ENCODE assay signal across 13 mouse cellular contexts in the genomic region with DNA sequence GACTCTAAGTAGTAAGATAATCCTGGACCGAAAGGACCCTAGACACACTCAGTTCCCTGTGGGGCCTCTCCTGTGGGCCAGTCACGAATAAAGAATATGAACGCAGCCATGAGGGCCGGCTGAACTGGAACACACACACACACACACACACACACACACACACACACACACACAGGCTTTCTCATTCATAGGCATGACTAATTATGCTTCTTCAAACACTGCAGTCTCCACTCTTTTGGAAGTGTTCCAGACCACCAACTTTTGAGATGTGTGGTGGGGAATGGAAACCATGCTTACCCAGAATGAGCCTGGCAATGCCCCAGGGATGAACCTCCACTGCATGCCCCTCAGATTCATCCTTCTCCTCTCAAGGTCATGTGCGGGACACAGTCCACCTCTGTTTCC. TPM values are rescaled to one million over a fixed set of nuclear protein-coding genes. Genes with fewer than 3 reads are reported as not detected.
A peak's percentile ranks its signal among the peaks of the same experiment; 100 is the strongest.
DNase-seq lines count a peak whose midpoint lies in the region; ATAC-seq and TF ChIP-seq lines count a peak whose summit lies in the region.
"Had no signal": no experiment of that assay in that cellular context is flagged by ENCODE, and none has a peak within 500 bp of the region (broad histone marks: within the 10 kb centered on the region; RNA-seq: fewer than 3 reads in every experiment).

No protein-coding gene starts in this region.

- 80% methylated on average over 5 of the region's 5 CpGs for WGBS in kidney, embryonic 14.5 days
- WGBS in kidney, embryonic 15.5 days, result 76% methylated on average over 5 of the region's 5 CpGs
- WGBS in forebrain, embryonic 13.5 days, result 28% methylated on average over 5 of the region's 5 CpGs
- WGBS in midbrain, postnatal 0 days, result 43% methylated on average over 5 of the region's 5 CpGs

- TF ChIP-seq CTCF in midbrain, postnatal 0 days (IDR thresholded peaks at IDR 0.05), result no peak

- H3K4me1 ChIP-seq in kidney, embryonic 14.5 days (ENCODE audit: control insufficient read depth, insufficient read depth, low read length), result no peaks in the 10 kb centered on the region
- H3K4me1 ChIP-seq in kidney, embryonic 15.5 days, result peaks cover 3% of the 10 kb centered on the region; the same call in 1 of the 2 replicates
- H3K4me1 ChIP-seq in forebrain, embryonic 13.5 days, result peaks cover 36% of the 10 kb centered on the region
- H3K4me1 ChIP-seq in midbrain, postnatal 0 days (ENCODE audit: insufficient read depth, low read length), result no peaks in the 10 kb centered on the region
- H3K4me1 ChIP-seq: heart, embryonic 15.5 days had no signal

- peak; percentile 57; the same call in 1 of the 2 replicates for ATAC-seq in kidney, embryonic 14.5 days (ENCODE audit: low FRiP score, low TSS enrichment)
- no peak for ATAC-seq in kidney, embryonic 15.5 days (replicated peaks; ENCODE audit: low FRiP score)
- ATAC-seq in forebrain, embryonic 13.5 days, result peak; percentile 55; the same call in 1 of the 2 replicates
- 0 out of 2 replicates have a peak, but pooled peaks have one; percentile 27 for ATAC-seq in midbrain, postnatal 0 days (ENCODE audit: low FRiP score)
- no peak for ATAC-seq in inflammation-experienced regulatory T-cells, adult 6 months
- ATAC-seq: lung, postnatal 0 days had no signal

- H3K9me3 ChIP-seq in kidney, embryonic 14.5 days (ENCODE audit: control insufficient read depth, low read length), result no peaks in the 10 kb centered on the region
- H3K9me3 ChIP-seq in kidney, embryonic 15.5 days (replicated peaks), result no peaks in the 10 kb centered on the region
- H3K9me3 ChIP-seq in forebrain, embryonic 13.5 days (replicated peaks), result no peaks in the 10 kb centered on the region
- no peaks in the 10 kb centered on the region for H3K9me3 ChIP-seq in midbrain, postnatal 0 days (ENCODE audit: low read length)
- H3K9me3 ChIP-seq: heart, embryonic 15.5 days had no signal

- H3K36me3 ChIP-seq in kidney, embryonic 14.5 days (ENCODE audit: control insufficient read depth, insufficient read depth, low read length), result no peaks in the 10 kb centered on the region
- no peaks in the 10 kb centered on the region for H3K36me3 ChIP-seq in kidney, embryonic 15.5 days
- no peaks in the 10 kb centered on the region for H3K36me3 ChIP-seq in forebrain, embryonic 13.5 days (ENCODE audit: poor library complexity, severe bottlenecking)
- no peaks in the 10 kb centered on the region for H3K36me3 ChIP-seq in midbrain, postnatal 0 days (ENCODE audit: insufficient read depth, low read length)
- H3K36me3 ChIP-seq: heart, embryonic 15.5 days had no signal

- DNase-seq in Muller cell, postnatal 12 days (ENCODE audit: inconsistent ontology term), result peak; percentile 93
- DNase-seq in midbrain, postnatal 0 days (ENCODE audit: low spot score), result peak; percentile 61
- no peak for DNase-seq in embryo, embryonic 10.5 days (ENCODE audit: low spot score)
- DNase-seq in layer of hippocampus, postnatal 25 days (ENCODE audit: extremely low spot score in 1 of 2, low spot score in 1 of 2), result no peak
- DNase-seq: gastrocnemius, postnatal 36 days; kidney, postnatal 14 days had no signal

- no peak overlapping the region for H3K9ac ChIP-seq in kidney, embryonic 14.5 days (ENCODE audit: low read depth, low read length)
- no peak overlapping the region for H3K9ac ChIP-seq in kidney, embryonic 15.5 days
- H3K9ac ChIP-seq in forebrain, embryonic 13.5 days, result no peak overlapping the region
- H3K9ac ChIP-seq in midbrain, postnatal 0 days (replicated peaks; ENCODE audit: low read length, poor library complexity, severe bottlenecking), result no peak overlapping the region
- H3K9ac ChIP-seq: heart, embryonic 15.5 days had no signal

- no peak overlapping the region for H3K4me3 ChIP-seq in kidney, embryonic 14.5 days (ENCODE audit: low read length)
- no peak overlapping the region for H3K4me3 ChIP-seq in kidney, embryonic 15.5 days (replicated peaks)
- H3K4me3 ChIP-seq in forebrain, embryonic 13.5 days, result no peak overlapping the region
- no peak overlapping the region for H3K4me3 ChIP-seq in midbrain, postnatal 0 days (ENCODE audit: low read depth, low read length)
- H3K4me3 ChIP-seq: heart, embryonic 15.5 days had no signal

- no peaks in the 10 kb centered on the region for H3K27me3 ChIP-seq in kidney, embryonic 14.5 days (ENCODE audit: control insufficient read depth, insufficient read depth, low read length)
- H3K27me3 ChIP-seq in kidney, embryonic 15.5 days, result no peaks in the 10 kb centered on the region
- H3K27me3 ChIP-seq in forebrain, embryonic 13.5 days, result no peaks in the 10 kb centered on the region; the same call in 1 of the 2 replicates
- no peaks in the 10 kb centered on the region for H3K27me3 ChIP-seq in midbrain, postnatal 0 days (ENCODE audit: insufficient read depth, low read length)
- H3K27me3 ChIP-seq: CH12.LX; heart, embryonic 15.5 days had no signal

- no peak overlapping the region for H3K27ac ChIP-seq in kidney, embryonic 14.5 days (ENCODE audit: low read depth, low read length)
- H3K27ac ChIP-seq in kidney, embryonic 15.5 days, result no peak overlapping the region
- no peak overlapping the region for H3K27ac ChIP-seq in forebrain, embryonic 13.5 days
- H3K27ac ChIP-seq in midbrain, postnatal 0 days (ENCODE audit: low read depth, low read length), result no peak overlapping the region
- H3K27ac ChIP-seq: heart, embryonic 15.5 days had no signal

- no peak overlapping the region for H3K4me2 ChIP-seq in kidney, embryonic 14.5 days (replicated peaks; ENCODE audit: low read depth, low read length)
- H3K4me2 ChIP-seq in kidney, embryonic 15.5 days, result no peak overlapping the region
- H3K4me2 ChIP-seq in forebrain, embryonic 13.5 days, result no peak overlapping the region
- no peak overlapping the region for H3K4me2 ChIP-seq in midbrain, postnatal 0 days (ENCODE audit: low read depth, low read length, poor library complexity, severe bottlenecking)
- H3K4me2 ChIP-seq: heart, embryonic 15.5 days had no signal

RNA-seq across cellular contexts. Expression of a gene that starts 45.8 kb away (rescaled TPM):
- 19.9 and 34.4 TPM in 2 replicates for polyA plus RNA-seq in kidney, embryonic 14.5 days (2014; fragmentation: Nextera tagmentation; extraction: Ambion mirVana)
- polyA plus RNA-seq in kidney, embryonic 15.5 days (2015; fragmentation: Nextera tagmentation; extraction: Ambion mirVana), result 22.3 and 26.2 TPM in 2 replicates
- polyA plus RNA-seq in forebrain, embryonic 13.5 days (2015; fragmentation: Nextera tagmentation; extraction: Ambion mirVana), result 20.6 and 20.9 TPM in 2 replicates
- 160 and 184 TPM in 2 replicates for total RNA-seq in midbrain, postnatal 0 days (2014; rRNA removed)
- polyA plus RNA-seq in midbrain, postnatal 0 days (2015; fragmentation: Nextera tagmentation; extraction: Ambion mirVana), result 22.9 and 25.0 TPM in 2 replicates
- not detected for polyA plus RNA-seq in inflammation-experienced regulatory T-cells, adult 6 months (2017; shearing (Covaris generic))
- total RNA-seq in layer of hippocampus, postnatal 25 days (2021), result 10 to 100 TPM; 72.4 to 80.0 TPM

Comparison
In these comparisons a context has a peak if more than half of its experiments do, and no peak if none do; other contexts are left out.
1. ATAC-seq: peak in kidney, embryonic 14.5 days (single experiment), forebrain, embryonic 13.5 days (single experiment) and midbrain, postnatal 0 days (single experiment); none in kidney, embryonic 15.5 days (single experiment) and inflammation-experienced regulatory T-cells, adult 6 months (single experiment).
2. DNase-seq: peak in Muller cell, postnatal 12 days (single experiment) and midbrain, postnatal 0 days (single experiment); none in embryo, embryonic 10.5 days (single experiment) and layer of hippocampus, postnatal 25 days (0 of 2).
3. RNA of a gene that starts 45.8 kb away (polyA plus RNA-seq): 19.9 to 34.4 TPM in kidney, embryonic 14.5 days, 22.3 to 26.2 TPM in kidney, embryonic 15.5 days, 22.9 to 25.0 TPM in midbrain, postnatal 0 days and 20.6 to 20.9 TPM in forebrain, embryonic 13.5 days; not detected in inflammation-experienced regulatory T-cells, adult 6 months; every median in the first group is over 10 times any median in the second.